Mouse (Mus musculus): Measurements from ENCODE around the gene Crhr1.

DNA sequence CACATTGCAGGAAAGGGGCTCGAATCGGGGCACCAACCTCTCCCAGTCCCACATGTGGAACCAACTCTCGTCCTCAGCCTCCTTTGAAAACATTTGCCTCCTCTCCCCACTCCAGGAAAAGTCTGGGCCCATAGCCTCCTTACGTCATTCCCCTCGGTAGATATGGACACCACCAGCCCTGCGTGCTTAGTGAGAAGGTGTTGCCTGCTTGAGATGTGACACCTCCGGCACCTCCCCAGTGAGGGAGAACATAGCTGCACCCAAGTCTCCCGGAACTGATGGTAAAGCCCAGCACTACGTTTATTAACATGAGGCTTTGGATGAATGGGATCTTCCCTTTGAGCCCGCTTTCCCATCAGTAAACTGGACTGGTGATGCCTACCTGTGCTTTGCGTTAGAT is 62.7 kb downstream of the Crhr1 start:
- TF ChIP-seq GATA1 (IDR thresholded peaks at IDR 0.05; ENCODE audit: borderline replicate concordance, low read length) = no peak
- TF ChIP-seq FLI1 (IDR thresholded peaks at IDR 0.05; ENCODE audit: low read length) = no peak

All from megakaryocyte, embryonic 14.5 days (primary cell).